Mouse (Mus musculus): Measurements from ENCODE around the gene Sik3. TPM values are rescaled to one million over a fixed set of nuclear protein-coding genes. Genes with fewer than 3 reads are reported as not detected.
"Not testable (repeated sequence)": the region's sequence is repeated elsewhere in the genome, so short reads cannot be mapped to it uniquely, and the experiment has no call there.

Gene Sik3
- polyA plus RNA-seq, 1 experiment from 2014 or later, result 8.4 TPM

- 76% methylated on average over 4 of the region's 4 CpGs for WGBS
- Histone ChIP-seq H3K4me3 (no peak overlapping the region), H3K27me3 (replicated peaks; ENCODE audit: low read depth, poor library complexity, severe bottlenecking) (no peaks in the 10 kb centered on the region), H3K9me3 (no peaks in the 10 kb centered on the region), H3K27ac (replicated peaks) (no peak overlapping the region), H3K36me3 (replicated peaks) (no peaks in the 10 kb centered on the region), H3K4me1 (peaks cover 52% of the 10 kb centered on the region)
- no peak for DNase-seq (ENCODE audit: low spot score)
Measured at GRCm38 (mm10) chr9:46069013-46069412, 56.4 kb downstream of the Sik3 start.

- WGBS, result 71% methylated on average over 9 of the region's 9 CpGs
- Histone ChIP-seq H3K4me1 (peaks cover 42% of the 10 kb centered on the region), H3K27me3 (replicated peaks; ENCODE audit: low read depth, poor library complexity, severe bottlenecking) (no peaks in the 10 kb centered on the region), H3K36me3 (replicated peaks) (no peaks in the 10 kb centered on the region), H3K27ac (replicated peaks) (no peak overlapping the region), H3K4me3 (no peak overlapping the region), H3K9me3 (no peaks in the 10 kb centered on the region)
- no peak for DNase-seq (ENCODE audit: low spot score)
Measured at GRCm38 (mm10) chr9:46072101-46072835, 59.6 kb downstream of the Sik3 start.

- DNase-seq (ENCODE audit: low spot score), result no peak
- no peaks in the 10 kb centered on the region for H3K9me3 ChIP-seq
- H3K27me3 ChIP-seq (replicated peaks; ENCODE audit: low read depth, poor library complexity, severe bottlenecking), result no peaks in the 10 kb centered on the region
- H3K4me3 ChIP-seq, result no peak overlapping the region
- H3K4me1 ChIP-seq, result peaks cover 32% of the 10 kb centered on the region
- no peaks in the 10 kb centered on the region for H3K36me3 ChIP-seq (replicated peaks)
- WGBS, result 82% methylated on average over 3 of the region's 3 CpGs
- H3K27ac ChIP-seq (replicated peaks), result no peak overlapping the region
Measured at GRCm38 (mm10) chr9:46073443-46073842, 60.8 kb downstream of the Sik3 start.

GRCm38 (mm10) chr9:46075578-46075977 lies 63.0 kb downstream of the Sik3 start:
- Histone ChIP-seq H3K27ac (replicated peaks) (no peak overlapping the region), H3K4me3 (no peak overlapping the region), H3K9me3 (no peaks in the 10 kb centered on the region), H3K27me3 (replicated peaks; ENCODE audit: low read depth, poor library complexity, severe bottlenecking) (no peaks in the 10 kb centered on the region), H3K36me3 (replicated peaks) (no peaks in the 10 kb centered on the region), H3K4me1 (peaks cover 16% of the 10 kb centered on the region)
- DNase-seq (ENCODE audit: low spot score), result no peak
- WGBS, result 48% methylated on average over 2 of the region's 2 CpGs

- no peak for DNase-seq (ENCODE audit: low spot score)
- no peak overlapping the region for H3K27ac ChIP-seq (replicated peaks)
- H3K36me3 ChIP-seq (replicated peaks), result 0 out of 2 replicates have a peak, but pooled peaks cover 3% of the 10 kb centered on the region
- no peaks in the 10 kb centered on the region for H3K9me3 ChIP-seq
- H3K4me1 ChIP-seq, result peaks cover 34% of the 10 kb centered on the region
- no peaks in the 10 kb centered on the region for H3K27me3 ChIP-seq (replicated peaks; ENCODE audit: low read depth, poor library complexity, severe bottlenecking)
- H3K4me3 ChIP-seq, result no peak overlapping the region
- 83% methylated on average over 6 of the region's 6 CpGs for WGBS
Measured at GRCm38 (mm10) chr9:46082381-46082821, 69.8 kb downstream of the Sik3 start.

GRCm38 (mm10) chr9:46083490-46083893 lies 70.9 kb downstream of the Sik3 start:
- peaks cover 39% of the 10 kb centered on the region for H3K4me1 ChIP-seq
- H3K36me3 ChIP-seq (replicated peaks), result 0 out of 2 replicates have a peak, but pooled peaks cover 3% of the 10 kb centered on the region
- H3K27ac ChIP-seq (replicated peaks), result no peak overlapping the region
- no peaks in the 10 kb centered on the region for H3K9me3 ChIP-seq
- H3K27me3 ChIP-seq (replicated peaks; ENCODE audit: low read depth, poor library complexity, severe bottlenecking), result no peaks in the 10 kb centered on the region
- no peak overlapping the region for H3K4me3 ChIP-seq
- 93% methylated on average over 7 of the region's 7 CpGs for WGBS
- DNase-seq (ENCODE audit: low spot score), result no peak

GRCm38 (mm10) chr9:46085898-46086297 lies 73.3 kb downstream of the Sik3 start:
- Histone ChIP-seq H3K27ac (replicated peaks) (no peak overlapping the region), H3K4me1 (peaks cover 55% of the 10 kb centered on the region), H3K27me3 (replicated peaks; ENCODE audit: low read depth, poor library complexity, severe bottlenecking) (no peaks in the 10 kb centered on the region), H3K9me3 (no peaks in the 10 kb centered on the region), H3K36me3 (replicated peaks) (0 out of 2 replicates have a peak, but pooled peaks cover 3% of the 10 kb centered on the region), H3K4me3 (no peak overlapping the region)
- 69% methylated on average over 7 of the region's 7 CpGs for WGBS
- no peak for DNase-seq (ENCODE audit: low spot score)

- no peak for DNase-seq (ENCODE audit: low spot score)
Measured at GRCm38 (mm10) chr9:46086826-46087225, 74.2 kb downstream of the Sik3 start.

GRCm38 (mm10) chr9:46087461-46087860 lies 74.8 kb downstream of the Sik3 start:
- no peak overlapping the region for H3K4me3 ChIP-seq
- 0 out of 2 replicates have a peak, but pooled peaks cover 3% of the 10 kb centered on the region for H3K36me3 ChIP-seq (replicated peaks)
- WGBS, result 83% methylated on average over 5 of the region's 5 CpGs
- no peaks in the 10 kb centered on the region for H3K9me3 ChIP-seq
- H3K27ac ChIP-seq (replicated peaks), result no peak overlapping the region
- peaks cover 57% of the 10 kb centered on the region for H3K4me1 ChIP-seq
- no peaks in the 10 kb centered on the region for H3K27me3 ChIP-seq (replicated peaks; ENCODE audit: low read depth, poor library complexity, severe bottlenecking)
- no peak for DNase-seq (ENCODE audit: low spot score)

More at GRCm38 (mm10) chr9:46086826-46087225, 74.2 kb downstream of the Sik3 start:
- 63% methylated on average over 3 of the region's 3 CpGs for WGBS
- H3K9me3 ChIP-seq, result no peaks in the 10 kb centered on the region
- no peaks in the 10 kb centered on the region for H3K27me3 ChIP-seq (replicated peaks; ENCODE audit: low read depth, poor library complexity, severe bottlenecking)
- 0 out of 2 replicates have a peak, but pooled peaks cover 3% of the 10 kb centered on the region for H3K36me3 ChIP-seq (replicated peaks)
- no peak overlapping the region for H3K4me3 ChIP-seq
- no peak overlapping the region for H3K27ac ChIP-seq (replicated peaks)
- peaks cover 60% of the 10 kb centered on the region for H3K4me1 ChIP-seq

GRCm38 (mm10) chr9:46088722-46089121 lies 76.1 kb downstream of the Sik3 start:
- 91% methylated on average over 10 of the region's 10 CpGs for WGBS
- Histone ChIP-seq H3K27ac (replicated peaks) (no peak overlapping the region), H3K36me3 (replicated peaks) (0 out of 2 replicates have a peak, but pooled peaks cover 3% of the 10 kb centered on the region), H3K27me3 (replicated peaks; ENCODE audit: low read depth, poor library complexity, severe bottlenecking) (no peaks in the 10 kb centered on the region), H3K4me1 (peaks cover 53% of the 10 kb centered on the region), H3K4me3 (no peak overlapping the region), H3K9me3 (no peaks in the 10 kb centered on the region)
- no peak for DNase-seq (ENCODE audit: low spot score)

GRCm38 (mm10) chr9:46090066-46090465 lies 77.4 kb downstream of the Sik3 start:
- H3K4me1 ChIP-seq, result peaks cover 53% of the 10 kb centered on the region
- H3K9me3 ChIP-seq, result no peaks in the 10 kb centered on the region
- H3K27ac ChIP-seq (replicated peaks), result no peak overlapping the region
- H3K4me3 ChIP-seq, result no peak overlapping the region
- 54% methylated on average over 4 of the region's 4 CpGs for WGBS
- no peak for DNase-seq (ENCODE audit: low spot score)
- H3K27me3 ChIP-seq (replicated peaks; ENCODE audit: low read depth, poor library complexity, severe bottlenecking), result no peaks in the 10 kb centered on the region
- H3K36me3 ChIP-seq (replicated peaks), result no peaks in the 10 kb centered on the region

GRCm38 (mm10) chr9:46091157-46091556 lies 78.5 kb downstream of the Sik3 start:
- not testable (repeated sequence) for H3K27me3 ChIP-seq (replicated peaks; ENCODE audit: low read depth, poor library complexity, severe bottlenecking); H3K4me3 ChIP-seq; H3K9me3 ChIP-seq; H3K36me3 ChIP-seq (replicated peaks); H3K27ac ChIP-seq (replicated peaks)
- H3K4me1 ChIP-seq, result peaks cover 45% of the 10 kb centered on the region
- peak; percentile 41 for DNase-seq (ENCODE audit: low spot score)
- WGBS, result 33% methylated on average over 1 of the region's 1 CpGs

- H3K27ac ChIP-seq (replicated peaks), result no peak overlapping the region
- H3K4me3 ChIP-seq, result no peak overlapping the region
- peaks cover 46% of the 10 kb centered on the region for H3K4me1 ChIP-seq
- 92% methylated on average over 6 of the region's 6 CpGs for WGBS
- DNase-seq (ENCODE audit: low spot score), result no peak
- H3K27me3 ChIP-seq (replicated peaks; ENCODE audit: low read depth, poor library complexity, severe bottlenecking), result no peaks in the 10 kb centered on the region
- H3K36me3 ChIP-seq (replicated peaks), result no peaks in the 10 kb centered on the region
- H3K9me3 ChIP-seq, result no peaks in the 10 kb centered on the region
Measured at GRCm38 (mm10) chr9:46092633-46093032, 80.0 kb downstream of the Sik3 start.
